8 mouse cellular contexts compared by ENCODE assay signal in the genomic region with DNA sequence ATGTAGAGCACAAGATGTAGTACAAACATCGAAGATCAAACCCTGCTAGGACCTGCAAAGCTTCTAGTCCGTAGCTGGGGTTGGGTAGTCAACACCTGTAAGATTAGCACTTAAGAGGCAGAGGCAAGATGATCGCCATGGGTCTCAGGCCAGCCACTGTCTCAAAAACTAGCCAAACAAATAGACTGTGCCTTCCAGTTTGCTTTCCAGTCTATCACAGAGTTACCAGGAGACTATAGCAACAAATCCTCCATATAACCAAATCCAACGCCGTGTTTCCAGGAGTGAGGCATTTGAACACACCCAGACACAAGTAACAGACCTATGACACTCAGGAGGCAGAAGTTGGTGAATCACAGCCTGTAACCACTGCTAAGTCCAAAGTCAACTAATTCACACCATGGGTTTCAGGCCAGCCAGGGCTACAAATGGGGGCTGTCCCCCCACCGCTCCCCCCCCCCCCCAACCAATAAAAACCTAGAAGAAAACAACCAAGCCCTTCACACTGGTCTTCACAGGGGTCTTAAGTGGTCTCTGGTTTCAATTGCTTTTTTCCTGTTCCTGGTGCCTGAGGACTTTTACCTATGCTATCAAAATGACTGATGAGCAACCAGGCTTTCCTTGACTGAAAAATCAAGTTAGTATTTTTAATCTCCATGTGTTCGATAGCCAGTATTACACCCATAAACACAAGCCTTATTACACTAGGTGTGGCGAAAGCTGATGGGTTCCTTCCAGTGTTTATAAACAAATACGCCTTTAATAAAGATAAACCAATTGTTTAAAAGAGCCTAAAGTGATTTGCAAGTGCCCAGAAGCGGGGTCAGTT. TPM values are rescaled to one million over a fixed set of nuclear protein-coding genes. Genes with fewer than 3 reads are reported as not detected.
DNase-seq lines count a peak whose midpoint lies in the region; ATAC-seq and TF ChIP-seq lines count a peak whose summit lies in the region.

No protein-coding gene starts in this region.

- peaks cover 27% of the 10 kb centered on the region for H3K36me3 ChIP-seq in heart, embryonic 10.5 days
- H3K36me3 ChIP-seq in E14TG2a.4 (ENCODE audit: insufficient read depth, low read length), result peaks cover 32% of the 10 kb centered on the region
- no peaks in the 10 kb centered on the region for H3K36me3 ChIP-seq in forebrain, embryonic 16.5 days (ENCODE audit: control insufficient read depth, insufficient read depth)
- H3K36me3 ChIP-seq in liver, embryonic 14.5 days (replicated peaks; ENCODE audit: control insufficient read depth, insufficient read depth, low read depth), result peaks cover 13% of the 10 kb centered on the region

- no peak for TF ChIP-seq CTCF in E14TG2a.4 (conservative IDR thresholded peaks at IDR 0.05; ENCODE audit: low read length)
- TF ChIP-seq CTCF in liver, embryonic 14.5 days (IDR thresholded peaks at IDR 0.05; ENCODE audit: low read depth), result no peak

- peak overlapping the region; percentile 71 for H3K9ac ChIP-seq in forebrain, embryonic 16.5 days (replicated peaks; ENCODE audit: low read depth, low read length)
- peak overlapping the region; percentile 69 for H3K9ac ChIP-seq in liver, embryonic 14.5 days (replicated peaks)

- no peak for TF ChIP-seq EP300 in liver, embryonic 14.5 days (IDR thresholded peaks at IDR 0.05; ENCODE audit: low read depth)

- peak overlapping the region; percentile 89 for H3K27ac ChIP-seq in heart, embryonic 10.5 days
- peak overlapping the region; percentile 91 for H3K27ac ChIP-seq in forebrain, embryonic 16.5 days (ENCODE audit: low read length)
- H3K27ac ChIP-seq in liver, embryonic 14.5 days, result no peak overlapping the region

- peak; percentile 52 for ATAC-seq in forebrain, embryonic 16.5 days
- peak; percentile 34; the same call in 1 of the 2 replicates for ATAC-seq in liver, embryonic 14.5 days (ENCODE audit: insufficient read depth)

- WGBS in heart, embryonic 10.5 days, result 53% methylated on average over 10 of the region's 10 CpGs
- WGBS in forebrain, embryonic 16.5 days, result 57% methylated on average over 10 of the region's 10 CpGs
- 45% methylated on average over 10 of the region's 10 CpGs for WGBS in liver, embryonic 14.5 days (ENCODE audit: insufficient replicate concordance)

- peak overlapping the region; percentile 69 for H3K4me3 ChIP-seq in heart, embryonic 10.5 days
- H3K4me3 ChIP-seq in E14TG2a.4 (replicated peaks; ENCODE audit: low read length), result peak overlapping the region; percentile 74
- peak overlapping the region; percentile 70 for H3K4me3 ChIP-seq in forebrain, embryonic 16.5 days (replicated peaks; ENCODE audit: low read length)
- H3K4me3 ChIP-seq in liver, embryonic 14.5 days (ENCODE audit: insufficient read depth in 1 of 2, low read depth in 2 of 2, low read length in 2 of 2), result peak overlapping the region; percentile 48 to 78

- intact Hi-C loops in left cerebral cortex, postnatal 4 days (cut with DNase I), result loop anchor here (10.0 kb wide), 1 partner anchor 151 kb away; no protein-coding TSS in a partner anchor

- H3K27me3 ChIP-seq in heart, embryonic 10.5 days (ENCODE audit: insufficient read depth, poor library complexity, severe bottlenecking), result no peaks in the 10 kb centered on the region
- no peaks in the 10 kb centered on the region for H3K27me3 ChIP-seq in E14TG2a.4 (ENCODE audit: insufficient read depth, low read length)
- H3K27me3 ChIP-seq in forebrain, embryonic 16.5 days (replicated peaks; ENCODE audit: control insufficient read depth, insufficient read depth, low read length), result no peaks in the 10 kb centered on the region
- no peaks in the 10 kb centered on the region for H3K27me3 ChIP-seq in liver, embryonic 14.5 days (ENCODE audit: control insufficient read depth, insufficient read depth, low read length)

- H3K4me1 ChIP-seq in heart, embryonic 10.5 days, result peaks cover 9% of the 10 kb centered on the region; the same call in 1 of the 2 replicates
- peaks cover 38% of the 10 kb centered on the region for H3K4me1 ChIP-seq in E14TG2a.4 (replicated peaks; ENCODE audit: low read depth, low read length)
- peaks cover 12% of the 10 kb centered on the region for H3K4me1 ChIP-seq in forebrain, embryonic 16.5 days (replicated peaks; ENCODE audit: control insufficient read depth, insufficient read depth, low read length)
- H3K4me1 ChIP-seq in liver, embryonic 14.5 days (replicated peaks; ENCODE audit: control insufficient read depth in 2 of 2, insufficient read depth in 2 of 2, low read length in 1 of 2), result peaks cover 5 to 6% of the 10 kb centered on the region in 2 experiments

- peak overlapping the region; percentile 52 for H3K4me2 ChIP-seq in forebrain, embryonic 16.5 days (ENCODE audit: low read length)
- H3K4me2 ChIP-seq in liver, embryonic 14.5 days (ENCODE audit: low read depth), result peak overlapping the region; percentile 80

- peak; percentile 69 for DNase-seq in heart, embryonic 10.5 days (ENCODE audit: low spot score)
- no peak for DNase-seq in heart, postnatal 4 days
- no peak for DNase-seq in liver, embryonic 14.5 days (ENCODE audit: low read depth in 3 of 3, low spot score in 3 of 3)
- no peak for DNase-seq in left cerebral cortex, postnatal 4 days
- DNase-seq in left cerebral cortex, adult 18-20 months (ENCODE audit: low spot score in 2 of 2), result no peak
- no peak for DNase-seq in yolk sac, embryonic 10.5 days (ENCODE audit: low spot score)

- no peaks in the 10 kb centered on the region for H3K9me3 ChIP-seq in heart, embryonic 10.5 days
- no peaks in the 10 kb centered on the region for H3K9me3 ChIP-seq in E14TG2a.4 (ENCODE audit: low read length)
- no peaks in the 10 kb centered on the region for H3K9me3 ChIP-seq in forebrain, embryonic 16.5 days (ENCODE audit: control insufficient read depth, low read length)
- H3K9me3 ChIP-seq in liver, embryonic 14.5 days (ENCODE audit: control insufficient read depth, low read length), result no peaks in the 10 kb centered on the region

RNA-seq across cellular contexts. Expression of a gene that starts 0.8 kb away (rescaled TPM):
- polyA plus RNA-seq in heart, embryonic 10.5 days (2016; fragmentation: Nextera tagmentation; extraction: Ambion mirVana), result 5.4 and 6.1 TPM in 2 replicates
- total RNA-seq in heart, postnatal 4 days (2021), result 1 to 10 TPM; 1.9 to 2.4 TPM
- polyA plus RNA-seq in forebrain, embryonic 16.5 days (2015; fragmentation: Nextera tagmentation; extraction: Ambion mirVana), result 6.9 and 7.1 TPM in 2 replicates
- polyA plus RNA-seq in liver, embryonic 14.5 days (2012; rRNA removed), result 0.92 and 1.8 TPM in 2 replicates
- 1.4 and 1.7 TPM in 2 replicates for polyA plus RNA-seq in liver, embryonic 14.5 days (2014; fragmentation: Nextera tagmentation; extraction: Ambion mirVana)
- total RNA-seq in left cerebral cortex, postnatal 4 days (2021), result 1 to 10 TPM; 3.5 to 5.0 TPM
- 1 to 10 TPM; 1.8 to 1.9 TPM for total RNA-seq in left cerebral cortex, adult 18-20 months (2021)

RNA-seq across cellular contexts. Expression of a gene that starts 20.2 kb away (rescaled TPM):
- 37.4 and 38.9 TPM in 2 replicates for polyA plus RNA-seq in heart, embryonic 10.5 days (2016; fragmentation: Nextera tagmentation; extraction: Ambion mirVana)
- total RNA-seq in heart, postnatal 4 days (2021), result 10 to 100 TPM; 32.1 to 34.8 TPM
- 24.7 and 27.4 TPM in 2 replicates for polyA plus RNA-seq in forebrain, embryonic 16.5 days (2015; fragmentation: Nextera tagmentation; extraction: Ambion mirVana)
- polyA plus RNA-seq in liver, embryonic 14.5 days (2012; rRNA removed), result 13.7 and 21.7 TPM in 2 replicates
- polyA plus RNA-seq in liver, embryonic 14.5 days (2014; fragmentation: Nextera tagmentation; extraction: Ambion mirVana), result 21.6 and 22.4 TPM in 2 replicates
- 1 to 10 TPM; 6.6 to 6.7 TPM for total RNA-seq in left cerebral cortex, postnatal 4 days (2021)
- under 1 TPM; 0.14 to 0.42 TPM for total RNA-seq in left cerebral cortex, adult 18-20 months (2021)

RNA-seq across cellular contexts. Expression of a gene that starts 27.1 kb away (rescaled TPM):
- 26.6 and 31.5 TPM in 2 replicates for polyA plus RNA-seq in heart, embryonic 10.5 days (2016; fragmentation: Nextera tagmentation; extraction: Ambion mirVana)
- 10 to 100 TPM; 31.4 to 34.2 TPM for total RNA-seq in heart, postnatal 4 days (2021)
- polyA plus RNA-seq in forebrain, embryonic 16.5 days (2015; fragmentation: Nextera tagmentation; extraction: Ambion mirVana), result 38.7 and 40.9 TPM in 2 replicates
- 3.2 and 4.9 TPM in 2 replicates for polyA plus RNA-seq in liver, embryonic 14.5 days (2012; rRNA removed)
- 7.8 and 8.4 TPM in 2 replicates for polyA plus RNA-seq in liver, embryonic 14.5 days (2014; fragmentation: Nextera tagmentation; extraction: Ambion mirVana)
- 10 to 100 TPM; 46.1 to 48.4 TPM for total RNA-seq in left cerebral cortex, postnatal 4 days (2021)
- total RNA-seq in left cerebral cortex, adult 18-20 months (2021), result 10 to 100 TPM; 20.4 to 24.1 TPM

RNA-seq across cellular contexts. Expression of a gene that starts 40.6 kb away (rescaled TPM):
- polyA plus RNA-seq in heart, embryonic 10.5 days (2016; fragmentation: Nextera tagmentation; extraction: Ambion mirVana), result 0.09 TPM in 1 of 2 replicates, not detected in the other
- total RNA-seq in heart, postnatal 4 days (2021), result not detected
- polyA plus RNA-seq in forebrain, embryonic 16.5 days (2015; fragmentation: Nextera tagmentation; extraction: Ambion mirVana), result 0.32 and 0.52 TPM in 2 replicates
- 0.07 TPM in 1 of 2 replicates, not detected in the other for polyA plus RNA-seq in liver, embryonic 14.5 days (2012; rRNA removed)
- 0.08 TPM in 1 of 2 replicates, not detected in the other for polyA plus RNA-seq in liver, embryonic 14.5 days (2014; fragmentation: Nextera tagmentation; extraction: Ambion mirVana)
- under 1 TPM; 0.26 to 0.66 TPM for total RNA-seq in left cerebral cortex, postnatal 4 days (2021)
- total RNA-seq in left cerebral cortex, adult 18-20 months (2021), result not detected

Comparison
In these comparisons a context has a peak if more than half of its experiments do, and no peak if none do; other contexts are left out.
1. RNA of a gene that starts 20.2 kb away (total RNA-seq): 32.1 to 34.8 TPM in heart, postnatal 4 days and 6.6 to 6.7 TPM in left cerebral cortex, postnatal 4 days; 0.14 to 0.42 TPM in left cerebral cortex, adult 18-20 months; every median in the first group is over 4 times any median in the second.
2. Peak in every context shown above with its lines, with median percentiles within 50 percentile points of each other: H3K4me3 ChIP-seq.